Comparison of ENCODE assay signal across 8 mouse cellular contexts in the genomic region with DNA sequence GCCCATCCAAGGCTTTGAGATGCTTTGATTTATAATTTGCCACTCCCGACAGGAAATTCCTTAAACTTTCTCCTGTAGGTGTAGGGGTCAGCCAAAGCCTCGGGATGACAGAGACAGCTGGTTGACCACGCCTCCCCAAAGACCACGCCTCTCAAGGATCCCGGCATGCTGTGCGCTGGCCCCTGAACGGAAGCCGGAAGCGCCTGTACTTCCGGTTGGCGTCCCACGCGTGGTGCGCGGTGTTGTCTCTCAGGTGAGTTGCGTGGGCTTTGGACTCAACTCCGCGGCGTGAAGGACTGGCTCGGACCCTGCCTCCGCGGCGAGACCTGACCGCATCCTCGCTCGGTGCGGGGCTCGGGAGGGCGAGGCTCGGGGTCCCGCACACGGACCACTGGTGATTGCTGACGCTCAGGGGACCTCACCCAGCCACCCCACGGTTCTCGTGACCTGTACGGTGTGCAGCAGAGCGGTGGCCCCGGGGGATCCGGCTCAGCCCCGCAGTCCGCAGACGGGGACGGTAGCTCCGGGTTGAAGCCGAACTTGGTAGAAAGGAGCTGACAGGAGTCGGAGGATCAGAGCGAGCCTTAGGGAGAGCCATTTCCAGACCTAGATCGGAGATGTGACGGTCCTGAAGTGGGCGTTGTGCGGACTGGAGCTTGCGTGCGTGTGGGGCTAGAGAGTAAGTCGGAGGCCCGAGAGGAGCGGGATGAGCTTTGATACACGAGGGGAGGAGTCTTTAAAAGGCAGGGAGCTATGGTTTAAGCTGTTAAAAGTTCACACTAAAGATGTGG. TPM values are rescaled to one million over a fixed set of nuclear protein-coding genes. Genes with fewer than 3 reads are reported as not detected.
DNase-seq lines count a peak whose midpoint lies in the region; ATAC-seq and TF ChIP-seq lines count a peak whose summit lies in the region.

A gene (plus strand): TSS at position 200 of the 791 bp plus-strand sequence.

- no peak within 1 kb of the TSS for H3K27ac ChIP-seq in hindbrain, embryonic 11.5 days (ENCODE audit: low read depth, low read length)

- ATAC-seq in Patski: peak; percentile 90
- peak; percentile 92 for ATAC-seq in hindbrain, embryonic 11.5 days (ENCODE audit: low FRiP score)

- H3K9ac ChIP-seq in hindbrain, embryonic 11.5 days (ENCODE audit: low read depth, low read length): peak within 1 kb of the TSS; percentile 85

- under 1% methylated on average over 57 of the region's 57 CpGs for WGBS in hindbrain, embryonic 11.5 days

- DNase-seq in Patski (ENCODE audit: low read depth, low spot score): no peak
- peak; percentile 84 for DNase-seq in cerebellum, adult 9-11 months
- peak; percentile 64 to 89 for DNase-seq in frontal cortex, adult 2 months (ENCODE audit: extremely low spot score in 1 of 2, low spot score in 1 of 2)
- DNase-seq in hindbrain, embryonic 11.5 days (ENCODE audit: low spot score): peak; percentile 91
- DNase-seq in layer of hippocampus, postnatal 25 days (ENCODE audit: extremely low spot score in 1 of 2, low spot score in 1 of 2): peak; percentile 60 to 73
- DNase-seq in lung, postnatal 14 days: peak; percentile 86
- DNase-seq in ovary, postnatal 36 days (ENCODE audit: low spot score): peak; percentile 83
- DNase-seq in thymus, postnatal 14 days: peak; percentile 89

- H3K36me3 ChIP-seq in hindbrain, embryonic 11.5 days (ENCODE audit: control insufficient read depth, insufficient read depth, low read length): 0 out of 2 replicates have a peak, but pooled peaks cover 3% of the 10 kb centered on the region

- TF ChIP-seq CTCF in Patski (IDR thresholded peaks at IDR 0.05): no peak

- H3K9me3 ChIP-seq in hindbrain, embryonic 11.5 days (ENCODE audit: control insufficient read depth, low read length): no peaks in the 10 kb centered on the region

- no peaks in the 10 kb centered on the region for H3K27me3 ChIP-seq in Patski
- H3K27me3 ChIP-seq in hindbrain, embryonic 11.5 days (ENCODE audit: control insufficient read depth, insufficient read depth, low read length): no peaks in the 10 kb centered on the region

- in situ Hi-C loops in Patski (cut with MboI; ENCODE audit: low pct_unique_long_range_greater_than_20kb): no loop called here

- peak within 1 kb of the TSS; percentile 99 for H3K4me3 ChIP-seq in hindbrain, embryonic 11.5 days (ENCODE audit: low read depth, low read length)

- CTCF ChIA-PET in Patski (lab: Charles Lee): interaction anchor here (0.8 to 1.6 kb wide), 3 partner anchors 10 to 53 kb away, joined by 3 to 4 read pairs (median 3); no protein-coding TSS in a partner anchor

- POLR2A ChIA-PET in Patski (lab: Charles Lee): interaction anchor here (0.7 to 0.9 kb wide), 3 partner anchors 13 to 15 kb away, joined by 3 read pairs; no protein-coding TSS in a partner anchor

- no peaks in the 10 kb centered on the region for H3K4me1 ChIP-seq in hindbrain, embryonic 11.5 days (replicated peaks; ENCODE audit: control insufficient read depth, insufficient read depth, low read length)

- H3K4me2 ChIP-seq in hindbrain, embryonic 11.5 days (replicated peaks; ENCODE audit: low read depth, low read length): peak within 1 kb of the TSS; percentile 65

RNA-seq across cellular contexts. Expression of the gene that starts here (rescaled TPM):
- polyA plus RNA-seq in Patski (2021): 41.9 TPM
- polyA plus RNA-seq in frontal cortex, adult 2 months (2012; rRNA removed): 43.0 and 49.0 TPM in 2 replicates
- 53.7 and 56.6 TPM in 2 replicates for polyA plus RNA-seq in hindbrain, embryonic 11.5 days (2014; fragmentation: Nextera tagmentation; extraction: Ambion mirVana)
- total RNA-seq in layer of hippocampus, postnatal 25 days (2021): 10 to 100 TPM; 16.4 to 17.7 TPM
